Mouse (Mus musculus): ENCODE measurements around the gene Rrad. TPM values are rescaled to one million over a fixed set of nuclear protein-coding genes. Genes with fewer than 3 reads are reported as not detected.

Gene Rrad
- polyA plus RNA-seq, 2 experiments: 21.4 to 32.4 TPM

DNA sequence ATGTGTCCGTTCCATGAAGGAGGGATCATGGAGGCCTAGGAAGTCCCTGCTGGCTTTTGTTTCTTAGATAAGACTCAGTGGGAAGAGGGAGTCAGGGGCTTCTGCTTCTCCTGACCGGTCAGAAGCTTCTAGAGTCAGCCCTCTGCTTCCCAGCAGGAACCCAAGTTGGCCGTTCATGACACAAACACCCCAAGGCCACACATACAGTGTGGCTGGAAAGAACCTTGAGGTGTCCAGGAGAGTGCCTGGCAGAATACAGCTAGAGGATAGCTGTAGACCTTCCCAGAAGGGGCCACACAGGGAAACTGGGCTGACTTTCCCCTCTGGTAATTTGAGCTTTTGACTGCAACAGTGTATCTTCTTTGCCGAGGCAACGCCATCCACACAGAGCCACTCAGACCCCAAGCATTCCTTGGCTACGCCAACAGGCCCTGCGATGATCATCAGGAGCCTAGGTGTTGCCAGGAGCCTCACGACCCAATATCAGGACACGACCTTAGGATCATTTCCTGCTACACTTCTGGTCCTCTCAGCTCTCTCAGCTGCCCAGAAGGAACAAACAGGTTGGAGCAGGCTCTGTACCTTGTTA lies 2.1 kb upstream of the Rrad start:
- no peak overlapping the region for H3K9ac ChIP-seq (ENCODE audit: low read depth, low read length, severe bottlenecking)
- whole genome bisulfite sequencing: 50% methylated on average over 9 of the region's 9 CpGs
- DNase-seq (ENCODE audit: low spot score): no peak

DNA sequence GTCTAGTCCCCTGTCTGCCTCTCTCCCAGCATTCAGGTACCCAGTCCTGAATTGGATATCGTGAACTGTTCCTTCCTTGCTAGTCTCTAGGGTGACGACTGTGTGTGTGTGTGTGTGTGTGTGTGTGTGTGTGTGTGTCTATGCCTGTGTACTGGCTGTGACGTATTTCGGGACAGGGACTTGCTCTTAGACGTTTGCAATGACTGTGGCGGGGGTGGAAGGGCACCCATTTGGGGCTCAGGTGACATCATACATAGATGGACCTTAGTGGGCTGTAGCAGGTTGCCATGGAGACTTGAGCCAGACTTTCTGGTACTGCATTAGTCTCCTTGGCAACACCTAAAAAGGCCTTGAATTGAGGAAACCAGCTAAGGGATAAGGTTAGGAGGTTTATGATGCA lies 1.4 kb upstream of the Rrad start:
- no peak for TF ChIP-seq POLR2A (IDR thresholded peaks at IDR 0.05; ENCODE audit: borderline replicate concordance, extremely low read depth, insufficient read depth, insufficient read length)
- H3K9me3 ChIP-seq (ENCODE audit: control insufficient read depth, low read length): no peaks in the 10 kb centered on the region
- ATAC-seq (ENCODE audit: low FRiP score, low read depth) (no peak), DNase-seq (ENCODE audit: low spot score) (no peak)
- 0 out of 2 replicates have a peak, but pooled peaks cover 4% of the 10 kb centered on the region for H3K36me3 ChIP-seq (ENCODE audit: control insufficient read depth, insufficient read depth, low read length)
- H3K4me2 ChIP-seq (replicated peaks; ENCODE audit: low read depth, low read length, severe bottlenecking): peak overlapping the region; percentile 69; the same call in 1 of the 2 replicates
- no peak overlapping the region for H3K9ac ChIP-seq (ENCODE audit: low read depth, low read length, severe bottlenecking)
- H3K27ac ChIP-seq (replicated peaks; ENCODE audit: low read depth, low read length): no peak overlapping the region
- peaks cover 6% of the 10 kb centered on the region; the same call in 1 of the 2 replicates for H3K27me3 ChIP-seq (ENCODE audit: control insufficient read depth, insufficient read depth, low read length)
- peaks cover 22% of the 10 kb centered on the region; the same call in 1 of the 2 replicates for H3K4me1 ChIP-seq (ENCODE audit: control insufficient read depth, insufficient read depth, low read length)
- no peak overlapping the region for H3K4me3 ChIP-seq (replicated peaks; ENCODE audit: low read length)
- 50% methylated on average over 6 of the region's 6 CpGs for WGBS

More for the DNA sequence above, 2.1 kb upstream of the Rrad start:
- peaks cover 7% of the 10 kb centered on the region; the same call in 1 of the 2 replicates for H3K36me3 ChIP-seq (ENCODE audit: control insufficient read depth, insufficient read depth, low read length)
- H3K4me1 ChIP-seq (ENCODE audit: control insufficient read depth, insufficient read depth, low read length): peaks cover 22% of the 10 kb centered on the region; the same call in 1 of the 2 replicates
- no peak for ATAC-seq (ENCODE audit: low FRiP score, low read depth)
- no peak for TF ChIP-seq POLR2A (IDR thresholded peaks at IDR 0.05; ENCODE audit: borderline replicate concordance, extremely low read depth, insufficient read depth, insufficient read length)
- H3K4me3 ChIP-seq (replicated peaks; ENCODE audit: low read length): no peak overlapping the region
- H3K4me2 ChIP-seq (replicated peaks; ENCODE audit: low read depth, low read length, severe bottlenecking): no peak overlapping the region
- H3K27me3 ChIP-seq (ENCODE audit: control insufficient read depth, insufficient read depth, low read length): peaks cover 6% of the 10 kb centered on the region; the same call in 1 of the 2 replicates
- H3K9me3 ChIP-seq (ENCODE audit: control insufficient read depth, low read length): no peaks in the 10 kb centered on the region
- H3K27ac ChIP-seq (replicated peaks; ENCODE audit: low read depth, low read length): no peak overlapping the region

DNA sequence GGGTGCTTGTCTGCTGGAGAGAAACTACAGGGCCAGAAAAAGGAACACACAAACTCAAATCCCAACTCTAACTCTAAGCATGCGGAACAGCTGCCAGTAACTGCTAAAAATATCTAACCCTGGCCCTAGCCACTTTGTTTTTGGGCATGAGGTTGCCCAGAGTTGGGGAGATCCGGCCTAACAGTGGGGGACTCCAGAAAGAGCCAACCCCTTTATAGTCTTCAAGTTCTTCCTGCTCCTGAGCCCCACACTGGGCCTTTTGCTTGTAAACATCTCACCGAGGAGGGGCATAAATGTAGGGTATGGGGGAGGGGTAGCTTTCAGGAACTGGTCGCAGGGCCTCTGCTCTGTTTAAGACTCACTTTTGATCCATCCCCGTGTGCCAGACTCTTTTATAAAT lies 848 bp upstream of the Rrad start:
- Histone ChIP-seq H3K27ac (replicated peaks; ENCODE audit: low read depth, low read length) (0 out of 2 replicates have a peak overlapping the region, but pooled peaks have one; percentile 38), H3K9ac (ENCODE audit: low read depth, low read length, severe bottlenecking) (no peak overlapping the region), H3K4me3 (replicated peaks; ENCODE audit: low read length) (peak overlapping the region; percentile 41; the same call in 1 of the 2 replicates), H3K9me3 (ENCODE audit: control insufficient read depth, low read length) (no peaks in the 10 kb centered on the region), H3K36me3 (ENCODE audit: control insufficient read depth, insufficient read depth, low read length) (0 out of 2 replicates have a peak, but pooled peaks cover 4% of the 10 kb centered on the region), H3K4me2 (replicated peaks; ENCODE audit: low read depth, low read length, severe bottlenecking) (peak overlapping the region; percentile 69), H3K27me3 (ENCODE audit: control insufficient read depth, insufficient read depth, low read length) (peaks cover 6% of the 10 kb centered on the region; the same call in 1 of the 2 replicates), H3K4me1 (ENCODE audit: control insufficient read depth, insufficient read depth, low read length) (peaks cover 22% of the 10 kb centered on the region; the same call in 1 of the 2 replicates)
- no peak for TF ChIP-seq POLR2A (IDR thresholded peaks at IDR 0.05; ENCODE audit: borderline replicate concordance, extremely low read depth, insufficient read depth, insufficient read length)
- WGBS: 16% methylated on average over 5 of the region's 5 CpGs
- DNase-seq (ENCODE audit: low spot score): no peak
- ATAC-seq (ENCODE audit: low FRiP score, low read depth): no peak

DNA sequence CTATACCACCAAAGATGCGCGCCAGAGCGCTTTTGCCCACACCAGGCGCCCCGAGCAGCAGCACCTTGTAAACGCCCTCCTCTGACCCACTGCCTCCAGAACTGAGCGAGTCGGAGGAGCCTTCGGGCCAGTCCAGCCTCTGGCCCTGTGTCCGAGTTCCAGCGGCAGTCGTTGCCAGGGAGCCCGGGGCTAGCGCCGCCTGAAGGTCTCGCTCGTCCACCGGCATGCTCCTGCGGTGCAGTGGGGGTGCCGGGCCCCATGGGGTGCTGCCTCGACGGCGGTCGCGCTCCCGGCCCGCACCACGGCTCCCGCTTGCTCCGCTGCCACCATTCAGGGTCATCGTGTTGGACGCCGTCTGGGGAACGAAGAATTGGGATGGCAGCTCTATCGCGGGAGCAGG lies 553 bp downstream of the Rrad start:
- Histone ChIP-seq H3K9ac (ENCODE audit: low read depth, low read length, severe bottlenecking) (peak overlapping the region; percentile 50), H3K4me2 (replicated peaks; ENCODE audit: low read depth, low read length, severe bottlenecking) (peak overlapping the region; percentile 69), H3K27me3 (ENCODE audit: control insufficient read depth, insufficient read depth, low read length) (peaks cover 6% of the 10 kb centered on the region; the same call in 1 of the 2 replicates), H3K4me1 (ENCODE audit: control insufficient read depth, insufficient read depth, low read length) (peaks cover 22% of the 10 kb centered on the region; the same call in 1 of the 2 replicates), H3K4me3 (replicated peaks; ENCODE audit: low read length) (peak overlapping the region; percentile 41), H3K9me3 (ENCODE audit: control insufficient read depth, low read length) (no peaks in the 10 kb centered on the region), H3K27ac (replicated peaks; ENCODE audit: low read depth, low read length) (no peak overlapping the region), H3K36me3 (ENCODE audit: control insufficient read depth, insufficient read depth, low read length) (0 out of 2 replicates have a peak, but pooled peaks cover 4% of the 10 kb centered on the region)
- 1% methylated on average over 36 of the region's 36 CpGs for WGBS
- 0 out of 2 replicates have a peak, but pooled peaks have one; percentile 16 for ATAC-seq (ENCODE audit: low FRiP score, low read depth)
- no peak for TF ChIP-seq POLR2A (IDR thresholded peaks at IDR 0.05; ENCODE audit: borderline replicate concordance, extremely low read depth, insufficient read depth, insufficient read length)
- no peak for DNase-seq (ENCODE audit: low spot score)

DNA sequence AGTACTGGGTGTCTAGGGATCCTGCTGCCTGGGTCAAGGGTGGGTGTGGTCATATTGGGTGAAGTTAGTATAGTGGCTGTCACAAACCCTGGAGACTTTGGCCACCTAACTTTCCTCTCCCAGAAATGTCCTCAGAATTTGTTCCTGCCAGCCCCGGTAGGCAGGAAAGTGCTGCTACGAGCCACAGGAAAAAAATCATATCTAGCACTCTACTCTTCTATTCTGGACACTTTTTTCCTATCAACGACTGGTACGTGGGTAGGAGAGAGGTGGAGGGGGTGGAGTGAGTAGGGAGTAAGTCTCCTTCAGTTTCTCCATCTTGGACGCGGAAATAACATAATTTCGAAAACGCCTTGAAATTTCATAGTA lies 1.0 kb downstream of the Rrad start:
- Histone ChIP-seq H3K4me2 (replicated peaks; ENCODE audit: low read depth, low read length, severe bottlenecking) (peak overlapping the region; percentile 69), H3K4me3 (replicated peaks; ENCODE audit: low read length) (peak overlapping the region; percentile 41), H3K9me3 (ENCODE audit: control insufficient read depth, low read length) (no peaks in the 10 kb centered on the region), H3K9ac (ENCODE audit: low read depth, low read length, severe bottlenecking) (0 out of 2 replicates have a peak overlapping the region, but pooled peaks have one; percentile 50), H3K27ac (replicated peaks; ENCODE audit: low read depth, low read length) (no peak overlapping the region), H3K4me1 (ENCODE audit: control insufficient read depth, insufficient read depth, low read length) (peaks cover 22% of the 10 kb centered on the region; the same call in 1 of the 2 replicates), H3K36me3 (ENCODE audit: control insufficient read depth, insufficient read depth, low read length) (0 out of 2 replicates have a peak, but pooled peaks cover 2% of the 10 kb centered on the region), H3K27me3 (ENCODE audit: control insufficient read depth, insufficient read depth, low read length) (peaks cover 6% of the 10 kb centered on the region; the same call in 1 of the 2 replicates)
- ATAC-seq (ENCODE audit: low FRiP score, low read depth): no peak
- TF ChIP-seq POLR2A (IDR thresholded peaks at IDR 0.05; ENCODE audit: borderline replicate concordance, extremely low read depth, insufficient read depth, insufficient read length): no peak
- 39% methylated on average over 8 of the region's 8 CpGs for WGBS
- DNase-seq (ENCODE audit: low spot score): no peak

Measured in limb, embryonic 14.5 days (tissue).